Mouse (Mus musculus): ENCODE measurements around the gene Naa50.

- TF ChIP-seq GATA1 (IDR thresholded peaks at IDR 0.05; ENCODE audit: borderline replicate concordance, low read length) (no peak), FLI1 (IDR thresholded peaks at IDR 0.05; ENCODE audit: low read length) (no peak)
These were observed 25.6 kb downstream of the Naa50 start for GRCm38 (mm10) chr16:44165182-44165581.
